Mouse (Mus musculus) limb, embryonic 13.5 days (tissue): ENCODE results near the gene Txn2. TPM values are rescaled to one million over a fixed set of nuclear protein-coding genes. Genes with fewer than 3 reads are reported as not detected.

Source experiments
- ATAC-seq: fragments of 200-750 bp; cut with Nextera tagmentation; 2 replicates; pipeline ENCODE4 v1.8.0; 2017; ENCODE audit warnings: low read depth, moderate number of reproducible peaks, moderate TSS enrichment; ENCODE audit not compliant: low FRiP score
- H3K27ac ChIP-seq: fragments of 300-500 bp; sonication (generic); 2 replicates; pipeline ENCODE4 v1.5.1; 2015; ENCODE audit warnings: inconsistent platforms, mild to moderate bottlenecking, moderate library complexity
- H3K27me3 ChIP-seq: fragments of 300-500 bp; sonication (generic); 2 replicates; pipeline ENCODE4 v1.6.1; 2015; ENCODE audit warnings: mild to moderate bottlenecking, inconsistent platforms
- H3K36me3 ChIP-seq: fragments of 300-500 bp; sonication (generic); 2 replicates; pipeline ENCODE4 v1.6.1; 2015; ENCODE audit warnings: inconsistent platforms, mild to moderate bottlenecking, moderate library complexity
- H3K4me1 ChIP-seq: fragments of 300-500 bp; sonication (generic); 2 replicates; pipeline ENCODE4 v1.6.1; 2015; ENCODE audit warnings: inconsistent platforms
- H3K4me2 ChIP-seq: fragments of 300-500 bp; sonication (generic); replicated peaks from 2 replicates; pipeline ENCODE4 v1.6.1; 2015; ENCODE audit warnings: inconsistent platforms, mild to moderate bottlenecking, moderate library complexity
- H3K4me3 ChIP-seq: fragments of 300-500 bp; sonication (generic); 2 replicates; pipeline ENCODE4 v1.5.1; 2015; ENCODE audit warnings: moderate library complexity, mild to moderate bottlenecking, inconsistent platforms
- H3K9ac ChIP-seq: fragments of 300-500 bp; sonication (generic); 2 replicates; pipeline ENCODE4 v1.6.1; 2015; ENCODE audit warnings: mild to moderate bottlenecking, inconsistent platforms
- H3K9me3 ChIP-seq: fragments of 300-500 bp; sonication (generic); 2 replicates; pipeline ENCODE4 v1.6.1; 2016; ENCODE audit warnings: inconsistent platforms
- WGBS: fragments of 180-500 bp; shearing (Covaris S2); methylation state at CpG from one replicate; pipeline ENCODE4 v1.1.7; 2015; 5-methylcytosine and 5-hydroxymethylcytosine counted together
- polyA plus RNA-seq: library from polyadenylated mRNA; unstranded; fragments of >200 nt; fragmentation: Nextera tagmentation; extraction: Ambion mirVana; gene quantifications from 2 replicates; pipeline ENCODE4 v1.2.1, GENCODE M21; 2015

The Txn2 gene
- polyA plus RNA-seq, 1 experiment from 2014 or later, result 237 TPM

GRCm38 (mm10) chr15:77904363-77904892 is 24.4 kb downstream of the Txn2 start:
- Histone ChIP-seq H3K36me3 (no peaks in the 10 kb centered on the region), H3K4me3 (no peak overlapping the region), H3K27ac (no peak overlapping the region), H3K4me2 (peak overlapping the region; percentile 69), H3K27me3 (peaks cover 6% of the 10 kb centered on the region; the same call in 1 of the 2 replicates), H3K9ac (no peak overlapping the region), H3K4me1 (peaks cover 54% of the 10 kb centered on the region), H3K9me3 (no peaks in the 10 kb centered on the region)
- WGBS, result 29% methylated on average over 12 of the region's 12 CpGs
- ATAC-seq, result no peak

- Histone ChIP-seq H3K36me3 (no peaks in the 10 kb centered on the region), H3K4me1 (peaks cover 48% of the 10 kb centered on the region), H3K4me2 (no peak overlapping the region), H3K27ac (no peak overlapping the region), H3K4me3 (no peak overlapping the region), H3K9ac (no peak overlapping the region), H3K9me3 (no peaks in the 10 kb centered on the region), H3K27me3 (peaks cover 6% of the 10 kb centered on the region; the same call in 1 of the 2 replicates)
- ATAC-seq, result no peak
- WGBS, result 28% methylated on average over 5 of the region's 5 CpGs
Observed at GRCm38 (mm10) chr15:77903176-77903575, 25.6 kb downstream of the Txn2 start.

- Histone ChIP-seq H3K36me3 (no peaks in the 10 kb centered on the region), H3K9ac (no peak overlapping the region), H3K27ac (no peak overlapping the region), H3K4me2 (no peak overlapping the region), H3K4me3 (no peak overlapping the region), H3K27me3 (no peaks in the 10 kb centered on the region), H3K9me3 (no peaks in the 10 kb centered on the region), H3K4me1 (no peaks in the 10 kb centered on the region)
- 77% methylated on average over 13 of the region's 14 CpGs for WGBS
- ATAC-seq, result no peak
Observed at GRCm38 (mm10) chr15:77894926-77895325, 33.9 kb downstream of the Txn2 start.

GRCm38 (mm10) chr15:77893292-77893691 is 35.5 kb downstream of the Txn2 start:
- no peaks in the 10 kb centered on the region for H3K36me3 ChIP-seq
- no peak overlapping the region for H3K9ac ChIP-seq
- no peaks in the 10 kb centered on the region for H3K9me3 ChIP-seq
- no peak overlapping the region for H3K4me3 ChIP-seq
- H3K4me1 ChIP-seq, result no peaks in the 10 kb centered on the region
- H3K4me2 ChIP-seq, result no peak overlapping the region
- H3K27ac ChIP-seq, result no peak overlapping the region
- 80% methylated on average over 10 of the region's 10 CpGs for WGBS
- ATAC-seq, result no peak
- H3K27me3 ChIP-seq, result no peaks in the 10 kb centered on the region

- ATAC-seq, result no peak
- no peaks in the 10 kb centered on the region for H3K4me1 ChIP-seq
- 82% methylated on average over 10 of the region's 10 CpGs for WGBS
- no peak overlapping the region for H3K4me3 ChIP-seq
- no peak overlapping the region for H3K9ac ChIP-seq
- H3K4me2 ChIP-seq, result no peak overlapping the region
- no peaks in the 10 kb centered on the region for H3K27me3 ChIP-seq
- no peaks in the 10 kb centered on the region for H3K9me3 ChIP-seq
- H3K27ac ChIP-seq, result no peak overlapping the region
- H3K36me3 ChIP-seq, result no peaks in the 10 kb centered on the region
Observed at GRCm38 (mm10) chr15:77892420-77892819, 36.4 kb downstream of the Txn2 start.

- no peak overlapping the region for H3K9ac ChIP-seq
- H3K4me2 ChIP-seq, result no peak overlapping the region
- no peaks in the 10 kb centered on the region for H3K4me1 ChIP-seq
- no peaks in the 10 kb centered on the region for H3K36me3 ChIP-seq
- ATAC-seq, result no peak
- no peak overlapping the region for H3K4me3 ChIP-seq
- H3K27me3 ChIP-seq, result no peaks in the 10 kb centered on the region
- H3K9me3 ChIP-seq, result no peaks in the 10 kb centered on the region
- 88% methylated on average over 8 of the region's 8 CpGs for WGBS
- H3K27ac ChIP-seq, result no peak overlapping the region
Observed at GRCm38 (mm10) chr15:77891766-77892165, 37.0 kb downstream of the Txn2 start.

GRCm38 (mm10) chr15:77889761-77890422 is 38.9 kb downstream of the Txn2 start:
- H3K27me3 ChIP-seq, result no peaks in the 10 kb centered on the region
- no peaks in the 10 kb centered on the region for H3K9me3 ChIP-seq
- 21% methylated on average over 4 of the region's 4 CpGs for WGBS

GRCm38 (mm10) chr15:77888286-77888685 is 40.5 kb downstream of the Txn2 start:
- H3K4me2 ChIP-seq, result no peak overlapping the region
- no peaks in the 10 kb centered on the region for H3K9me3 ChIP-seq
- ATAC-seq, result no peak
- no peak overlapping the region for H3K27ac ChIP-seq
- H3K9ac ChIP-seq, result no peak overlapping the region
- no peaks in the 10 kb centered on the region for H3K27me3 ChIP-seq
- WGBS, result 71% methylated on average over 7 of the region's 7 CpGs
- H3K36me3 ChIP-seq, result no peaks in the 10 kb centered on the region
- no peak overlapping the region for H3K4me3 ChIP-seq
- H3K4me1 ChIP-seq, result peaks cover 8% of the 10 kb centered on the region

More at GRCm38 (mm10) chr15:77889761-77890422, 38.9 kb downstream of the Txn2 start:
- H3K4me2 ChIP-seq, result no peak overlapping the region
- H3K36me3 ChIP-seq, result no peaks in the 10 kb centered on the region
- H3K4me3 ChIP-seq, result no peak overlapping the region
- H3K9ac ChIP-seq, result no peak overlapping the region
- no peaks in the 10 kb centered on the region for H3K4me1 ChIP-seq
- H3K27ac ChIP-seq, result no peak overlapping the region
- ATAC-seq, result no peak

GRCm38 (mm10) chr15:77887093-77887488 is 41.7 kb downstream of the Txn2 start:
- Histone ChIP-seq H3K36me3 (no peaks in the 10 kb centered on the region), H3K9ac (no peak overlapping the region), H3K27me3 (no peaks in the 10 kb centered on the region), H3K9me3 (no peaks in the 10 kb centered on the region), H3K27ac (no peak overlapping the region), H3K4me3 (no peak overlapping the region), H3K4me1 (peaks cover 19% of the 10 kb centered on the region), H3K4me2 (no peak overlapping the region)
- WGBS, result 61% methylated on average over 1 of the region's 1 CpGs
- ATAC-seq, result no peak

- no peaks in the 10 kb centered on the region for H3K27me3 ChIP-seq
- peaks cover 21% of the 10 kb centered on the region for H3K4me1 ChIP-seq
- no peaks in the 10 kb centered on the region for H3K36me3 ChIP-seq
- ATAC-seq, result no peak
- H3K27ac ChIP-seq, result no peak overlapping the region
- 91% methylated on average over 4 of the region's 5 CpGs for WGBS
- H3K4me3 ChIP-seq, result no peak overlapping the region
- no peak overlapping the region for H3K4me2 ChIP-seq
- no peak overlapping the region for H3K9ac ChIP-seq
- no peaks in the 10 kb centered on the region for H3K9me3 ChIP-seq
Observed at GRCm38 (mm10) chr15:77886369-77887092, 42.3 kb downstream of the Txn2 start.

GRCm38 (mm10) chr15:77885945-77886344 is 42.9 kb downstream of the Txn2 start:
- H3K4me2 ChIP-seq, result no peak overlapping the region
- H3K4me3 ChIP-seq, result no peak overlapping the region
- ATAC-seq, result no peak
- no peaks in the 10 kb centered on the region for H3K27me3 ChIP-seq
- no peak overlapping the region for H3K9ac ChIP-seq
- peaks cover 21% of the 10 kb centered on the region for H3K4me1 ChIP-seq
- WGBS, result 82% methylated on average over 4 of the region's 4 CpGs
- no peaks in the 10 kb centered on the region for H3K36me3 ChIP-seq
- H3K27ac ChIP-seq, result no peak overlapping the region
- no peaks in the 10 kb centered on the region for H3K9me3 ChIP-seq

GRCm38 (mm10) chr15:77885159-77885558 is 43.6 kb downstream of the Txn2 start:
- Histone ChIP-seq H3K4me3 (no peak overlapping the region), H3K9me3 (no peaks in the 10 kb centered on the region), H3K36me3 (no peaks in the 10 kb centered on the region), H3K27me3 (no peaks in the 10 kb centered on the region), H3K27ac (no peak overlapping the region), H3K4me1 (peaks cover 21% of the 10 kb centered on the region), H3K9ac (no peak overlapping the region), H3K4me2 (no peak overlapping the region)
- 87% methylated on average over 6 of the region's 6 CpGs for WGBS
- no peak for ATAC-seq
